Mouse (Mus musculus) urinary bladder, postnatal 10 days (tissue): ENCODE data around the gene Iqcc.

Experiments
- DNase-seq: peaks from one replicate; pipeline ENCODE4 v3.0.0; 2022; ENCODE audit warnings: low spot score

Iqcc gene

GRCm38 (mm10) chr4:129576863-129577491 is 41.9 kb downstream of the Iqcc start:
- DNase-seq = peak; percentile 33

- no peak for DNase-seq
Observed at GRCm38 (mm10) chr4:129575171-129575844, 43.6 kb downstream of the Iqcc start.

- DNase-seq = no peak
Observed at GRCm38 (mm10) chr4:129573430-129573829, 45.5 kb downstream of the Iqcc start, which contains the start of gene Lck. Gene Lck (minus strand): TSS chr4:129573641.

- no peak for DNase-seq
Observed at GRCm38 (mm10) chr4:129573093-129573370, 45.9 kb downstream of the Iqcc start.

GRCm38 (mm10) chr4:129572236-129573092 is 46.4 kb downstream of the Iqcc start:
- DNase-seq = no peak

- no peak for DNase-seq
Observed at GRCm38 (mm10) chr4:129571551-129572084, 47.3 kb downstream of the Iqcc start.

- DNase-seq = no peak
Observed at GRCm38 (mm10) chr4:129570028-129570427, 48.9 kb downstream of the Iqcc start.

- DNase-seq = no peak
Observed at GRCm38 (mm10) chr4:129568366-129568765, 50.5 kb downstream of the Iqcc start.

GRCm38 (mm10) chr4:129565139-129565538 is 53.8 kb downstream of the Iqcc start:
- DNase-seq = no peak
